Mouse (Mus musculus) MEL (cell line): Measurements from ENCODE around the gene Olfr153.
"Not testable (repeated sequence)": the region's sequence is repeated elsewhere in the genome, so short reads cannot be mapped to it uniquely, and the experiment has no call there.

ENCODE experiments used
- CTCF ChIP-seq, 3 experiments: IDR thresholded peaks in 2 of 3; conservative IDR thresholded peaks in 1 of 3; 2 replicates each; pipeline ENCODE4 v1.5.1; 2011 to 2012; ENCODE audit warnings: low read length in 3 of 3, low read depth in 2 of 3, mild to moderate bottlenecking in 2 of 3, improper control_type of control experiment in 1 of 3, inconsistent platforms in 1 of 3, mixed read lengths in 1 of 3, moderate library complexity in 1 of 3; ENCODE audit not compliant: control insufficient read depth in 1 of 3, insufficient read depth in 1 of 3, poor library complexity in 1 of 3, severe bottlenecking in 1 of 3
- HCFC1 ChIP-seq: IDR thresholded peaks from 2 replicates; pipeline ENCODE4 v1.6.1; 2012; ENCODE audit warnings: low read depth, mild to moderate bottlenecking, inconsistent platforms, low read length, improper control_type of control experiment, moderate library complexity
- POLR2A ChIP-seq, 2 experiments: IDR thresholded peaks; 2 replicates each; pipeline ENCODE4 v1.6.1; 2011 to 2012; ENCODE audit warnings: low read length in 2 of 2, mild to moderate bottlenecking in 2 of 2, control low read depth in 1 of 2, improper control_type of control experiment in 1 of 2, low read depth in 1 of 2, moderate library complexity in 1 of 2; ENCODE audit not compliant: control insufficient read depth in 1 of 2, insufficient read depth in 1 of 2, poor library complexity in 1 of 2
- UBTF ChIP-seq: IDR thresholded peaks from 2 replicates; pipeline ENCODE4 v1.6.1; 2012; ENCODE audit warnings: low read depth, mild to moderate bottlenecking, inconsistent platforms, low read length, improper control_type of control experiment, moderate library complexity, borderline replicate concordance; ENCODE audit not compliant: insufficient read depth

- not testable (repeated sequence) for TF ChIP-seq CTCF (IDR thresholded peaks at IDR 0.05 in 2 of 3, conservative IDR thresholded peaks at IDR 0.05 in 1 of 3; ENCODE audit: control insufficient read depth in 1 of 3, insufficient read depth in 1 of 3, low read depth in 2 of 3, low read length in 3 of 3, poor library complexity in 1 of 3, severe bottlenecking in 1 of 3); HCFC1; POLR2A (IDR thresholded peaks at IDR 0.05; ENCODE audit: control insufficient read depth in 1 of 2, insufficient read depth in 1 of 2, low read depth in 1 of 2, low read length in 2 of 2, poor library complexity in 1 of 2); UBTF
Measured at GRCm38 (mm10) chr2:87496993-87497392, 34.6 kb upstream of the Olfr153 start, which contains the start of gene Pramel7.
